Mouse (Mus musculus) granulocyte monocyte progenitor cell, adult 5-6 weeks (primary cell): Measurements from ENCODE around the gene Rnaseh2b. TPM values are rescaled to one million over a fixed set of nuclear protein-coding genes. Genes with fewer than 3 reads are reported as not detected.

ENCODE experiments used
- ATAC-seq: replicated peaks from 2 replicates; pipeline ENCODE4 v1.8.0; 2016; ENCODE audit warnings: mild to moderate bottlenecking, moderate TSS enrichment, inconsistent platforms; ENCODE audit not compliant: poor library complexity, severe bottlenecking
- total RNA-seq, 2 experiments: library from RNA; stranded (forward) in 1 of 2; stranded (reverse) in 1 of 2; fragments of 200-712, 200-1000 nt in 1 of 2; fragments of >200 nt in 1 of 2; fragmentation: Nextera tagmentation in 1 of 2; gene quantifications; 2 replicates each; pipeline ENCODE4 v1.2.3; 2014 to 2017

The Rnaseh2b gene
- total RNA-seq (2014; fragmentation: Nextera tagmentation), result 86.1 and 94.1 TPM in 2 replicates
- total RNA-seq (2017), result 58.5 and 60.1 TPM in 2 replicates

- ATAC-seq, result peak; percentile 43
Observed at GRCm38 (mm10) chr14:62292488-62293339, at the start of gene Rnaseh2b, which contains the start of gene Dleu7. Gene Rnaseh2b, plus strand, starts transcription at chr14:62292589. Gene Dleu7, minus strand, starts transcription at chr14:62293047.

- no peak for ATAC-seq
Observed at GRCm38 (mm10) chr14:62243530-62243929, 48.9 kb upstream of the Rnaseh2b start.

- peak; percentile 85 for ATAC-seq
Observed at GRCm38 (mm10) chr14:62245557-62245956, 46.8 kb upstream of the Rnaseh2b start.

GRCm38 (mm10) chr14:62248345-62248744, 44.0 kb upstream of the Rnaseh2b start:
- ATAC-seq, result no peak

- no peak for ATAC-seq
Observed at GRCm38 (mm10) chr14:62248796-62249195, 43.6 kb upstream of the Rnaseh2b start.

GRCm38 (mm10) chr14:62249251-62249650, 43.1 kb upstream of the Rnaseh2b start:
- no peak for ATAC-seq

- no peak for ATAC-seq
Observed at GRCm38 (mm10) chr14:62250046-62250445, 42.3 kb upstream of the Rnaseh2b start.

GRCm38 (mm10) chr14:62251999-62252398, 40.4 kb upstream of the Rnaseh2b start:
- peak; percentile 82 for ATAC-seq

GRCm38 (mm10) chr14:62254371-62254770, 38.0 kb upstream of the Rnaseh2b start:
- ATAC-seq, result peak; percentile 44

GRCm38 (mm10) chr14:62256066-62256465, 36.3 kb upstream of the Rnaseh2b start:
- ATAC-seq, result no peak

GRCm38 (mm10) chr14:62258125-62258524, 34.3 kb upstream of the Rnaseh2b start:
- no peak for ATAC-seq

- no peak for ATAC-seq
Observed at GRCm38 (mm10) chr14:62258978-62259536, 33.3 kb upstream of the Rnaseh2b start.

- no peak for ATAC-seq
Observed at GRCm38 (mm10) chr14:62270698-62271396, 21.5 kb upstream of the Rnaseh2b start.

GRCm38 (mm10) chr14:62273604-62274003, 18.8 kb upstream of the Rnaseh2b start:
- ATAC-seq, result no peak

GRCm38 (mm10) chr14:62282974-62283373, 9.4 kb upstream of the Rnaseh2b start:
- no peak for ATAC-seq

GRCm38 (mm10) chr14:62288731-62289130, 3.7 kb upstream of the Rnaseh2b start:
- ATAC-seq, result no peak

- ATAC-seq, result no peak
Observed at GRCm38 (mm10) chr14:62291406-62291987, 892 bp upstream of the Rnaseh2b start.

- ATAC-seq, result no peak
Observed at GRCm38 (mm10) chr14:62292166-62292487, 262 bp upstream of the Rnaseh2b start.

GRCm38 (mm10) chr14:62298808-62299207, 6.4 kb downstream of the Rnaseh2b start:
- ATAC-seq, result no peak

- ATAC-seq, result no peak
Observed at GRCm38 (mm10) chr14:62300031-62300430, 7.6 kb downstream of the Rnaseh2b start.

- ATAC-seq, result no peak
Observed at GRCm38 (mm10) chr14:62307555-62307954, 15.2 kb downstream of the Rnaseh2b start.
